Mouse (Mus musculus): ENCODE measurements around the gene Cacna1c.

Cacna1c gene

GRCm38 (mm10) chr6:118777457-118777856 lies 418.8 kb downstream of the Cacna1c start:
- DNase-seq = no peak

- DNase-seq = no peak
Observed at GRCm38 (mm10) chr6:118776459-118776858, 419.8 kb downstream of the Cacna1c start.

- no peak for DNase-seq
Observed at GRCm38 (mm10) chr6:118772581-118772980, 423.6 kb downstream of the Cacna1c start.

GRCm38 (mm10) chr6:118771121-118771520 lies 425.1 kb downstream of the Cacna1c start:
- no peak for DNase-seq

GRCm38 (mm10) chr6:118770396-118770795 lies 425.8 kb downstream of the Cacna1c start:
- DNase-seq = no peak

- no peak for DNase-seq
Observed at GRCm38 (mm10) chr6:118769792-118770191, 426.4 kb downstream of the Cacna1c start.

- DNase-seq = no peak
Observed at GRCm38 (mm10) chr6:118767698-118768097, 428.5 kb downstream of the Cacna1c start.

- DNase-seq = no peak
Observed at GRCm38 (mm10) chr6:118765261-118765660, 431.0 kb downstream of the Cacna1c start.

- DNase-seq = no peak
Observed at GRCm38 (mm10) chr6:118759015-118759414, 437.2 kb downstream of the Cacna1c start.

- no peak for DNase-seq
Observed at GRCm38 (mm10) chr6:118758290-118758907, 437.8 kb downstream of the Cacna1c start.

- DNase-seq = no peak
Observed at GRCm38 (mm10) chr6:118757533-118758289, 438.5 kb downstream of the Cacna1c start.

- no peak for DNase-seq
Observed at GRCm38 (mm10) chr6:118756511-118756910, 439.7 kb downstream of the Cacna1c start.

- DNase-seq = no peak
Observed at GRCm38 (mm10) chr6:118755768-118756167, 440.4 kb downstream of the Cacna1c start.

GRCm38 (mm10) chr6:118754439-118754838 lies 441.8 kb downstream of the Cacna1c start:
- no peak for DNase-seq

GRCm38 (mm10) chr6:118753787-118754186 lies 442.4 kb downstream of the Cacna1c start:
- DNase-seq = no peak

GRCm38 (mm10) chr6:118753064-118753463 lies 443.2 kb downstream of the Cacna1c start:
- no peak for DNase-seq

GRCm38 (mm10) chr6:118749285-118749684 lies 446.9 kb downstream of the Cacna1c start:
- DNase-seq = no peak

- DNase-seq = no peak
Observed at GRCm38 (mm10) chr6:118742701-118743100, 453.5 kb downstream of the Cacna1c start.

- no peak for DNase-seq
Observed at GRCm38 (mm10) chr6:118741841-118742240, 454.4 kb downstream of the Cacna1c start.

GRCm38 (mm10) chr6:118739961-118740599 lies 456.1 kb downstream of the Cacna1c start:
- no peak for DNase-seq

GRCm38 (mm10) chr6:118739344-118739743 lies 456.9 kb downstream of the Cacna1c start:
- no peak for DNase-seq

- no peak for DNase-seq
Observed at GRCm38 (mm10) chr6:118738656-118739055, 457.6 kb downstream of the Cacna1c start.

- no peak for DNase-seq
Observed at GRCm38 (mm10) chr6:118737078-118737477, 459.1 kb downstream of the Cacna1c start.

GRCm38 (mm10) chr6:118736491-118736890 lies 459.7 kb downstream of the Cacna1c start:
- no peak for DNase-seq
